28 mouse cellular contexts compared by ENCODE assay signal in genomic region chr4:149161166-149161565, GRCm38 (mm10). TPM values are rescaled to one million over a fixed set of nuclear protein-coding genes. Genes with fewer than 3 reads are reported as not detected.
DNase-seq lines count a peak whose midpoint lies in the region; ATAC-seq and TF ChIP-seq lines count a peak whose summit lies in the region.
"Had no signal": no experiment of that assay in that cellular context is flagged by ENCODE, and none has a peak within 500 bp of the region (broad histone marks: within the 10 kb centered on the region; RNA-seq: fewer than 3 reads in every experiment).

No protein-coding gene starts in this region.

- H3K79me2 ChIP-seq in liver, adult 2 months (ENCODE audit: control insufficient read depth, insufficient read depth, low read length): no peaks in the 10 kb centered on the region; the same call in 1 of the 2 replicates

- no peak overlapping the region for H3K27ac ChIP-seq in liver, adult 2 months (replicated peaks; ENCODE audit: insufficient read depth, low read depth, low read length)
- H3K27ac ChIP-seq: embryonic facial prominence, embryonic 13.5 days; forebrain, embryonic 13.5 days; gastrocnemius, adult 2 months; heart, embryonic 15.5 days; hindbrain, embryonic 13.5 days; limb, embryonic 15.5 days; midbrain, embryonic 10.5 days had no signal

- TF ChIP-seq POLR2A in liver, adult 2 months (IDR thresholded peaks at IDR 0.05; ENCODE audit: extremely low read depth, insufficient read depth, low read length): no peak

- no peak for TF ChIP-seq CTCF in liver, adult 2 months (IDR thresholded peaks at IDR 0.05; ENCODE audit: low read depth, low read length)
- TF ChIP-seq CTCF in E14TG2a.4 (conservative IDR thresholded peaks at IDR 0.05; ENCODE audit: low read length): no peak

- H3K27me3 ChIP-seq in liver, adult 2 months (ENCODE audit: control insufficient read depth, insufficient read depth, low read length): no peaks in the 10 kb centered on the region
- no peaks in the 10 kb centered on the region for H3K27me3 ChIP-seq in E14TG2a.4 (ENCODE audit: insufficient read depth, low read length)
- H3K27me3 ChIP-seq: embryonic facial prominence, embryonic 13.5 days; forebrain, embryonic 13.5 days; heart, embryonic 15.5 days; hindbrain, embryonic 13.5 days; limb, embryonic 15.5 days had no signal

- 45% methylated on average over 6 of the region's 6 CpGs for WGBS in liver, adult 2 months

- peaks cover 34% of the 10 kb centered on the region for H3K36me3 ChIP-seq in liver, adult 2 months (ENCODE audit: control insufficient read depth, insufficient read depth, low read length)
- H3K36me3 ChIP-seq in E14TG2a.4 (ENCODE audit: insufficient read depth, low read length): peaks cover 92% of the 10 kb centered on the region

- H3K4me1 ChIP-seq in liver, adult 2 months (ENCODE audit: control insufficient read depth, insufficient read depth, low read length): peaks cover 5% of the 10 kb centered on the region
- H3K4me1 ChIP-seq in E14TG2a.4 (replicated peaks; ENCODE audit: low read depth, low read length): peaks cover 99% of the 10 kb centered on the region

- DNase-seq in liver, adult 2 months (ENCODE audit: extremely low read depth, low read depth, low spot score): peak; percentile 73
- no peak for DNase-seq in liver
- DNase-seq in fat pad, adult 2 months (ENCODE audit: extremely low read depth, low read depth, low spot score): peak; percentile 82
- DNase-seq in embryo, embryonic 10.5 days (ENCODE audit: low spot score): no peak
- no peak for DNase-seq in right cerebral cortex, adult 18-20 months
- DNase-seq: cerebellum, adult 18-20 months; cerebellum, postnatal 14 days; embryo, embryonic 11 days; gastrocnemius, adult 2 months; heart, postnatal 36 days; kidney, adult 18-20 months; kidney, postnatal 4 days; left cerebral cortex, postnatal 4 days; lung, postnatal 10 days; thymus, postnatal 25 days had no signal

- H3K9ac ChIP-seq in liver, adult 2 months (ENCODE audit: low read depth, low read length): no peak overlapping the region
- H3K9ac ChIP-seq: embryonic facial prominence, embryonic 13.5 days; forebrain, embryonic 13.5 days; heart, embryonic 15.5 days; hindbrain, embryonic 13.5 days; limb, embryonic 15.5 days had no signal

- no peaks in the 10 kb centered on the region for H3K9me3 ChIP-seq in E14TG2a.4 (ENCODE audit: low read length)
- H3K9me3 ChIP-seq: embryonic facial prominence, embryonic 13.5 days; forebrain, embryonic 13.5 days; heart, embryonic 15.5 days; hindbrain, embryonic 13.5 days; limb, embryonic 15.5 days; midbrain, embryonic 10.5 days had no signal

- ATAC-seq in neutrophil, adult 5-6 weeks (ENCODE audit: extremely low read depth, insufficient number of reproducible peaks, low FRiP score, poor library complexity, severe bottlenecking): peak; percentile 58; the same call in 1 of the 2 replicates
- ATAC-seq: forebrain, embryonic 13.5 days; inflammation-experienced regulatory T-cells, adult 6 months; midbrain, embryonic 16.5 days had no signal

- no peak overlapping the region for H3K4me3 ChIP-seq in liver, adult 2 months (ENCODE audit: insufficient read depth, low read depth, low read length)
- peak overlapping the region; percentile 55; the same call in 1 of the 2 replicates for H3K4me3 ChIP-seq in E14TG2a.4 (replicated peaks; ENCODE audit: low read length)
- H3K4me3 ChIP-seq: embryonic facial prominence, embryonic 13.5 days; erythroblast, embryonic 14.5 days; forebrain, embryonic 13.5 days; gastrocnemius, adult 2 months; heart, embryonic 15.5 days; hindbrain, embryonic 13.5 days; limb, embryonic 15.5 days; midbrain, embryonic 10.5 days had no signal

RNA-seq across cellular contexts. Expression of gene Pgd, which starts 5.4 kb away (rescaled TPM):
- 13.1 and 17.6 TPM in 2 replicates for total RNA-seq in liver, adult 2 months (2014; rRNA removed)
- 45.0 and 51.1 TPM in 2 replicates for polyA plus RNA-seq in liver, adult 2 months (2012; rRNA removed)
- 171 and 177 TPM in 2 replicates for total RNA-seq in neutrophil, adult 5-6 weeks (2017)

RNA-seq across cellular contexts. Expression of gene Cenps, which starts 23.7 kb away (rescaled TPM):
- 0.40 and 0.46 TPM in 2 replicates for total RNA-seq in liver, adult 2 months (2014; rRNA removed)
- polyA plus RNA-seq in liver, adult 2 months (2012; rRNA removed): 0.19 and 0.33 TPM in 2 replicates
- total RNA-seq in neutrophil, adult 5-6 weeks (2017): 3.8 and 7.1 TPM in 2 replicates

RNA-seq across cellular contexts. Expression of gene Cort, which starts 34.6 kb away (rescaled TPM):
- total RNA-seq in liver, adult 2 months (2014; rRNA removed): not detected in 2 replicates
- polyA plus RNA-seq in liver, adult 2 months (2012; rRNA removed): not detected in 2 replicates
- total RNA-seq in neutrophil, adult 5-6 weeks (2017): not detected in 2 replicates
- total RNA-seq: heart, postnatal 36 days had no signal
- polyA plus RNA-seq: forebrain, embryonic 13.5 days; limb, embryonic 15.5 days; liver, embryonic 16.5 days; testis, adult 2 months had no signal

RNA-seq across cellular contexts. Expression of gene Dffa, which starts 57.2 kb away (rescaled TPM):
- total RNA-seq in liver, adult 2 months (2014; rRNA removed): 11.8 and 13.2 TPM in 2 replicates
- 14.5 and 14.8 TPM in 2 replicates for polyA plus RNA-seq in liver, adult 2 months (2012; rRNA removed)
- total RNA-seq in neutrophil, adult 5-6 weeks (2017): 19.2 and 24.7 TPM in 2 replicates

Comparison
In these comparisons a context has a peak if more than half of its experiments do, and no peak if none do; other contexts are left out.
1. DNase-seq: peak in liver, adult 2 months (single experiment) and fat pad, adult 2 months (single experiment); none in liver (single experiment), embryo, embryonic 10.5 days (single experiment) and right cerebral cortex, adult 18-20 months (single experiment).